Mouse (Mus musculus) midbrain, embryonic 16.5 days (tissue): ENCODE data around the gene Creb3l2. TPM values are rescaled to one million over a fixed set of nuclear protein-coding genes. Genes with fewer than 3 reads are reported as not detected.

ENCODE experiments used
- polyA plus RNA-seq: library from polyadenylated mRNA; unstranded; fragments of >200 nt; fragmentation: Nextera tagmentation; extraction: Ambion mirVana; gene quantifications from 2 replicates; pipeline ENCODE4 v1.2.1, GENCODE M21; 2015

Gene Creb3l2
- polyA plus RNA-seq, 1 experiment from 2014 or later, result 2.3 TPM

Other genes with a start within 250 kb of the Creb3l2 start
- 7.4 and 7.6 TPM in 2 replicates for gene Dgki, start 142.0 kb downstream of the Creb3l2 start, polyA plus RNA-seq
- not detected in 2 replicates for gene Akr1d1, start 88.0 kb upstream of the Creb3l2 start, polyA plus RNA-seq